Mouse (Mus musculus): ENCODE measurements at regions not wholly inside any gene's neighbourhood (a gene's known extent, or its start where the extent isn't known, plus 50 kb on each side); places are given as distances from the start of the nearest gene placed in this dataset.
A peak's percentile ranks its signal among the peaks of the same experiment; 100 is the strongest.

DNA sequence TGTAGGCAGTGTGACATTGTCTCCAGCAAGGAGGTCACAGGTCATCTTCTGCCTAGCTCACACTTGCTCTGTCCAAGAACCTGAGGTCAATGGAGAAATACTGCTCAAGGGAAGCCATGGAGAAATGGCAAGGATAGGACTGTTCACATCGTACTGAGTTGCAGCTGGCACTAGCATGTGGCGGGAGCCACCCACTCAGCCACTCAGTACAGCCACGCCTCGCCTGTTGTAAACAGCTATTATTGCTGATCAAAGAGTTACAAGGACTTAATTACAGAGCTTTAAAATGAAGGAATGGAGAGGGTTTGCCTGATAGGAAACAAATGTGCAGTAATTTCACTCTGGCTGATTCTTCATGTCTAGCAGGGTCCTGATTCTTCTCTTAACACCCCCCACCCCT, 64.8 kb downstream of the Dll1 start:
- peak in 1 of 2 experiments; percentile 30 for DNase-seq (ENCODE audit: low spot score in 2 of 2)

DNA sequence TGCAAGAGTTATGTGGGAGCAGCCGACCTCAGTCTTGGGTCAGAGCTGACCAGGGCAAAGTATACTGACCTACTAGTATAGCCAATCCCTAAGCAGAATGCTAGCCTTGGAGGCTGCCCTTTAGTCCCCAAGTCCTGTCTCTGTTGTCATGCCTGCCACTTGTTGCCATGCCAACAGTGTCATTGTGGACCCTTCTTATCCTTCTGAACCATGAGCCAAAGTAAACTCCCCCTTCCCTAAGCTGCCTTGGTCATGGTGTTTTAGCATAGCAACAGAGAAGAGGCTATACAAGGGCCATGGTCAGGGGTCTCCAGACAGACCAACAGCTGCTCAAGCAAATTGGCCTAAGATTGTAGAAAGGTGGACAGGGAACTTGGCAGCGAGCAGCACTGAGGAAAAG, 66.2 kb downstream of the Dll1 start:
- no peak for DNase-seq (ENCODE audit: low spot score in 2 of 2)

DNA sequence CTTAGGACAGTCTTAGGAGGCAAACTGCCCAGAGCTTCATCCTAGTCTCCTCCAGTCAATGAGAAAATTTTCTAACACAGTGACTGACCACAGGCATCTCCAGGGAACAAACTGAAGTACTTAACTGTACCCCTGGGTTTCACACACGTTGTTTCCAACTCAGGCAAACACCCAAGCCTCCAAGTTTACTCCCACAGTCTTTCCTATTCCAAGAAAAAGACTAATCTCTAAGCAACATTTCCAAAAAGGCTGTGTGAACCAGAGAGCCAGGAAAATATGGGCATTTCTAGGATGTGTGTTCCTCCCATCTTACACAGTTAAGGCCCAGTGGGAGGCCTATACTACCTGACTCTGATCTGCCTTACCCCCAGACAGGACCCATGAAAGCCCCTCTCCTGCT, 74.6 kb downstream of the Dll1 start:
- no peak for DNase-seq (ENCODE audit: low spot score in 2 of 2)

DNA sequence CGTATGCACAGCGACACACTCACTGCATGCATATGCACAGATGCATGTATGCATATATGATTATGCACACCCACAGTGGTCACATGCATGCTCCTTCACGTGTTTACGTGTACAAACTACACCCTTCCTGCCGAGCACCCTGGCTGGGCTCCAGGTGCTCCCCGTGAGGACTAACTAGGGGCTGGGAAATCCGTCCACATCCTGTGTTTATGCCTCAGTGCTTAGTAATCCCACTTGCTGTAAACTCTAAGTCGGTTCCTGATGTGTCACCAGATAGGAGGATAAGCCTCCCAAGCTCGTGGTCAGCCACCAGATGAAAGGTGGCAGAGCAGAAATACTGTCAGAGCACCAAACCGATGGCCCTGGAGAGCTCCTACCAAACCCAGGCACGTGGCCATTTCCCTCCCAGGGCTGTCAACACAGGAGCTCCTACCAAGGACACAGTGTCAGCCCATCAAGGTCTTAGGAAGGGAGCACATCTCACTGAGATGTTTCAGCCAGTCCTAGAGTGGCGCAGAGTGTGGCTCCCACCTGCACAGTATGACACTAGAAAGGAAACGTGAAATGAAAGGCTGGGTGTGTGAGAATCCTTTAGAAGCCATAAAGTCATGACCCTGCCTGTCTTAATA, 76.8 kb downstream of the Dll1 start:
- no peak for DNase-seq (ENCODE audit: low spot score in 2 of 2)

DNA sequence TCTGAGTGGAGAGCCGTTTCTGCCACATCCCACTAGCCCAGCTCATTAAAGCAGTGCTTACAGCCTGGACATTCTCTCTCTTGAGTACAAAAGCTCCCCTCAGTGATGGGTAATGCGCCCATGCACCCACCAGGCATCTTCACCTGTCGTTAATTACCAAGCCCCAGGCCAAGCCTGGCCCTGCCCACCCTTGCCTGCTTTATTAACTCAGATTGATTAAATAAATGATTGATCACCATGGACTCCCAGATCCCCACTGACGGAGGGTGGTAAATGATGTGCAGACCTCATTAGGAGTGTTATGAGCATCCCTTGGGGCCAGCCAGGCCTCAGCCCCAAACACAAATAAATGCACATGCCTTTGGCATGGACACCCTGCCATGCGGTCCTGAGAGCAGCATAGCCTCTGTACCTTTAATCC, 82.5 kb downstream of the Dll1 start:
- no peak for DNase-seq (ENCODE audit: low spot score in 2 of 2)

DNA sequence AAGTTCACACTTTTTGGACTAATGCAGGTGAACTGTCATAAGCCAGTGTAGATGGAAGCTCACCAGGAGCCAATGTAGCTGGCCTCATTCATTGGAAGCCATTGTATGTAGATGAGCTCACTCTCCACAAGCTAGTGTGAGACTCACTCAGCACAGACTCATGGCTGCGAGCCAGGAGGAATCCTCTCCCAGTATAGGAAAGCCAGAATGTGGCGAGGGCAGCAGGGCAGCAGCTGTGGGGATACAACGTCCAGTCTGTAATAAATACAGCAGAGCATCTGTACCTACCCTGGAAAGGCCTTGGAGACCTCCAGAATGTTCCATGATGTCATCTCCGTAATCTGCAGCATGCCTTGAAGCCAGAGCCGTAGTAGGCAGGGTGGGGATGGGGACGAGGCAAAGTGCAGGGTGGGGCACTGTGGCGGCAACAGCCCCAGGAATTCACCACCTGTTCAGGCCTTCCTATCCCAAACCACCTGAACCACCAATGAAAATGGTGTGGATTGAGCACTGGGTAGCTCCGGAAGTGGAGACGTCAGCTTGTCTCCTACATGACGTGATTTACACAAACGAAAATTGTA, 84.1 kb downstream of the Dll1 start:
- no peak for DNase-seq (ENCODE audit: low spot score in 2 of 2)

DNA sequence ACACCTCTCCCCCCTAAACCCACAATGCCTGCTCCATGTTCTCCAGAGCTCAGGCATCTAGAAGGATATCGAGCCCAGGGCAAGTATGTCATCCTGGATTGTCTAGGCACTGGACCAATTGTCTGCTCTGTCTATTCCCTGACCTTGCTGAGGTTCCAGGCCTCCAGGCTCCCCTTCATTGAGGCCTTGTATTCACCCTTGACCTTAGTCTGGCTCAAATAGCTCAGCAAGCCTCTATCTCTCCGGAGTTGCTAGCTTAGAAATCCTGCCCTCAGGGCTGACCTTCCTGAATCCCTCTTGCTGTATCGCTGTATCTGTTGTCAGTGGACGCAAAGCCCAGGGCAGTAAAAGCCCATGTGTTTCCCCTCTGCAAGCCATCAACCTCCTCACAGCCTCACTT, 85.0 kb downstream of the Dll1 start:
- no peak for DNase-seq (ENCODE audit: low spot score in 2 of 2)

DNA sequence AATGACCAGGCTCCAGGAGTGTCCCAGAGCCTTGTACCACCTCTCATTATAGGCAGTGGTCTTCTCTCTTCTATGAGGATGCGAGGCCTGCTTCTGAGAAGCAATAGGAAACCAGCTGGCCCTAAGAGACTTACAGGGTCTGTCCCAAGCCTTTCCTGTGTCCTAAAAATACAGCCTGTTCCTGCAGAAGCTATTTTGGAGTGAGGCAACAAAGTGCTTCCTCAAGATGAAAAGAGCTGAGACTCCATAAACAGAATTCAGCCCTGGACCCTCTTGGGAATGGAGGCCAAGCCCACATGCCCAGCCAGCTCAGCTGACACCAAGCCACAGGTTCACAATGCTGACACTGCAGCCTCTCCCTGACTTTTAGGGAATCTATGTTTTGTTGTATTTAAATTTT, 86.3 kb downstream of the Dll1 start:
- DNase-seq (ENCODE audit: low spot score in 2 of 2), result no peak

DNA sequence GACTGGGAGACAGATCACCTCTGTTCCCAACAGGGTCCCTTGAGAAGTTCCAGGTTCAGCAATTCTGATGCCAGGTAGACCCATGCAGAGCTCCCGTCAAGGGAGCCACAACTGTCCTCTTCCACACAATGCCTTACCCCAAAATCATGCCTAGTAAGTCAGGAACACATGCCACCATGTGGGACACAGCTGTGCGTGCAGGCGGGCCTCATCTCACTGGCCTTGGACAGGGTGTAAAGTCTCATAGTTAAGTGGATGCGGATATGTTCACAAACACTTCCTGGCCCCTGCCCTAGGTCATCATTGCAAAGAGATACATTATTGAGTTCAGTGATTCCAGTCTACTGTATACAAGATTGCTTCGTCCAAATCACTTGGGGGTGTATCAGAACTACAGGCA, 87.6 kb downstream of the Dll1 start:
- no peak for DNase-seq (ENCODE audit: low spot score in 2 of 2)

DNA sequence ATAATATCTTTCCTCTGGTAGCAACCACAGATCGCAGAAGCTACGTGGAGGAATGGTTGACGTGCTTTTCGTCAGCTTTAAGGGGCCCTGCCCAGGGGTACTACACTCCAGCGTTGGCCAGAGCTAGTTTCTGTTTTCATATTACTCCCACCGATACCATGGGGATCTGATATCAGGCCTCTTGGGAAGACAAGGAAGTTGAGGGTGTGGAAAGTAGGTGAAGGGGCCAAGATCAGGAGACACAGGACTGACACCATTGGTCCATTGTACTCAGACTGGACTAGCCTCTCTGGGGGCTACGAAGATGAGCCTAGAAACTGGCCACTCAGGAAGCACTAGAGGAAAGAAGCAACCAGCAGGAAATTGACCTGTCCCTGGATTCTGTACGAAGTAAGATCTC, 88.0 kb downstream of the Dll1 start:
- no peak for DNase-seq (ENCODE audit: low spot score in 2 of 2)

DNA sequence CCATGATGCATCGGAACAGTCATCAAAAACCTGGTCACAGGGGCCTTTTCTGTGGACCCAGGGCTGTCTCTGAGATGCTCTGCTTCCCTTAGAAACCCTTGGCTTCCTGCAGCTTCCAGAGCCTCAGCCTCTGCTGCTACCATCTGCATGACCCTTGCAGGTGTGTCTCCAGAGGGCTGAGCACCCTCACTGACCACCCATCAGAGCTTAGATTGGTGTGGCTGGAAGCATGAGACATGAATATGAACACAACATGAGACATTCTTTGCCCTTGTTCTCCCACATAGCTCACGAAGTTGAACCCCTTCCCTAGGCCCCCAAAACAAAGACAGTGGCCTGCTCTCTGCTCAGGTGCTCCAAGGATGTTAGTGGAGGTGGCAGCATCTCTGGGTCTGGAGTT, 90.1 kb downstream of the Dll1 start:
- DNase-seq (ENCODE audit: low spot score in 2 of 2), result no peak

DNA sequence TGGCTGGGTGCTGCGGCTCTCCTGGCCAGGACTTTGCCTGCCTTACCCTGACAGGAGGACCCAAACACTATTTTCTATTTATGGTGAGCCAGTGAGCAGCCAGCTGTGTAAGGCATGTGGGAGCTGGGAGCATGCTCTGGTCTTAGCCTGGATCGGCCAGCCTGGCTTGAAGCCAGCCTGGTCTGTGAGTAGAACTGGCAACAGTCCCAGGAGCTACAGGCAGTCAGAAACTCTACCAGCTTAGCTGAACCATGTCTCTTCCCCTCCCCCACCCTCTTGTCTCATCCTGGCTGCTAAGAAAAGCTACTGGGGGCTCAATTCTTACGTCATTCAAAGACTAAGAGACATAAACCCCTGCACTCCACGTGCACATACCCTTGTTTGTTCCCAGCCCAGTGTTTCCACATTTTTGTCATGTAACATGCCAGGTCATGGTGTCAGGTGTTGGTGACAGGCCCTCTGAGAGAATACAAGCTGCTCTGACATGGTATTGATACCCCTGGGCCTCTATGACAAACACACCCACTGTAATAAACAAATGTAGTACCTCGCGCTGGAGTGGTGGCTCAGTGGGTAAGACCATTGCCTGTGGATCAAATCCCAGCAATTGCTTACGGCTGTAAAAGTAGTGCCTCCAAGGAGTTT, 91.2 kb downstream of the Dll1 start:
- DNase-seq (ENCODE audit: low spot score in 2 of 2), result peak; percentile 79 to 83

DNA sequence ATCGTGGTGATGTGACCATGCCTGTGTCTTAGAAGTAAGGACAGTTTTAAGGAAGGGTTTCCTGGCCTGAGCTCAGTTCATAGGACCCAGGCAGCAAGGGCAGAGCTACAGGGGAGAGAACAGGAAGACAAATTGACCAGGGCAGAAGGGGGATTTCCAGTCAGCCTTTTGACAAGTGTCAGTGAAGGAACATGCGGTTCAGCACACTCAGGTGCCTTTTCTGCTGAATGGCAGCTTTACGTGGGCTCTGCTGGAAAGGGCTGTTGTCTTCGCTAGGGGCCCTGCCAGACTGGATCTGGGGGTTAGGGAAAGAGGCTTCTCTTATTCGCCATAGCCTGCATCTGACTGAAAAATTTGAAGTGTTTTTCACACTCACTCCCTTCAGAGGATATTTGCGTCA, 106.8 kb downstream of the Dll1 start:
- no peak for DNase-seq (ENCODE audit: low spot score in 2 of 2)

DNA sequence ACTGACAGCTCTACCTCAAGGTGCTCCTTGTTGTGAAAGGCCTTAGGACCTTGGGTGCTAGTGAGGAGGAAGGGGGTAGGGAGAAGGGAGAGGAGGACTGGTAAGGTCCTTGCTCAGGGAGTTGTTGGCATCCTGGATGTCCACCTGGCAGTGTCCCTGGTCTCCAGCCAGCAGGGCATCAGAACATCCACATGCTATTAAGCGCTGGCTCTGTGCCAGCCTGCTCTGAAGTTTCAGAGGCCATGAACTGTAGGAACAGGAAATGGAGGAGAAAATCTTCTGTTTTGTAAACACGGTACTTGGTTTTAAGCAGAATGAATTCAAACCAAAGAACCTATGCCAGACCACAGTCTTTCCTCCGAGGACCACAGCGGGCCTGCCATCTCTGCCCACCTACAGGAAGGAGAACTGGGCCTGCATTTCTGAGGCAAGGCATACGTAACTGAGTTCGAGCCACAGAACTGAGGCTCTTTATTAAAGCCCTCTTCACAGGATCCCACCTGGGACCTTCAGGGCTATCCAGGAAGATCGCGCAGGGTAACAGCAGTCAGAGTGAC, 107.5 kb downstream of the Dll1 start:
- DNase-seq (ENCODE audit: low spot score in 2 of 2), result no peak

DNA sequence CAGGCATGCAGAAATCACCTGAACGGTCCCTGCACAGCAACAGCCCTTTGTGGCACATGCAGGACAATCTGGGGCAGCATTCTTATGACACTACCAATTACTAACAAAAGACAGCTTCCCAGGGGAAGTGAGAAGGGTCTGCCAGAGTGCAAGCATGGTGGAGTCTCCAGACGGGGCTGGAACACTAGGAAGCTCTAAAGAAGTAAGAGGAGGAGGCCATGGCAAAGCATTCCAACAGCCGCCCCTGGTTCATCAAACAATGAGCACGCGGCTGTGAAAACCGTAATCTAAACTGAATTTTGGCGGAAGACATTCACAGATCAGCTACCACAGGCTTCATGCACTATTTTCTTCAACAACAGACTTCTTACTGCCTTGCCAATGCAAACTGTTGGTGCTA, 109.0 kb downstream of the Dll1 start:
- DNase-seq (ENCODE audit: low spot score in 2 of 2), result no peak

DNA sequence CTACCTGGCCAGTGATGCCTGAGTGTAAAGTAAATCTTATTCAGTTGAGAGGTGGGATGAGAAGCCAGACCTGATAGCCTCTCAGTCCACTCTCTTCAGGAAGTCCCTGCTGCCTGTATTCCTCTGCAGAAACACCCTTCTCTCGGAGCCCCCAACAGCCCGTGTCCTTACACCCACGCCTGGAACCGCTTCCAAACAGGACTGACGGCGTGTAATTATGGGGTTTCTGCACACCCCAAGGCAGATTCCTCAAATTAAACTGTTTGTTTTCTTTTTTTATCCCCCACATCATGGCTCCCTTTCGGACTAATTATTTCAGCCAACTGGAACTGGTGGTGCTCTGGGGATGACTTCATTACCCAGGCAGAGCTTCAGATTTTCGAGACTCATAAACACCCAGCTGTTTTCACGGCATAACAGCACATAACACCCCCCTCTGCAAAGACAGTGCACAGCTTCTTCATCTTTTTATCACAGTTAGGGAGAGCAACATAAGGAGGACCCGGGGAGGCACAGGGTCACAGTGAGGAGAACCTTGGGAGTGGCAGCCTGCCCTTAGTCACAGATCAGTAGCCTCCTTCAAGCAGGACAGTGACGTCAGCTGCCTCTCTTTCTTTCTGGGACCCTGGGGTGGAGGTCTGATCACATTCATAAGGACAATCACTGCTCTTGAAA, 117.1 kb downstream of the Dll1 start:
- DNase-seq (ENCODE audit: low spot score in 2 of 2), result peak in 1 of 2 experiments; percentile 42

DNA sequence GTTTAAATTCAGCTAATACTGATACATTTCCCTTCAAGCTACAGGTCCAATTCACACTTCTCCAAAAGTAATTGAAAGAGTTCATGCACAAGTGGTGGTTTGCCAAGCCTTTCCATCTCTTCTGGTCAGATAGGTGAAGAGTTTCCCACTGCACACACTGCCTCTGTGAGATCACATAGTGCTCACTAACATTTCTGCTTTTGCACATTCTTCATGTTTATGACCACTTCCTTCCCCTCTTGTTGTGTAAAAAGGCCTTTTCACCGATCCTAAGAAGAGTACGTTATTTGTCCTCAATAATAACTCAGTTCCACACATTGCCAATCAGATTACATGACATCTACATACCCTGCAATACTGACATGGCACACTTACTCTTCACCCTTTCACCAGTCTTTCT, 120.8 kb downstream of the Dll1 start:
- no peak for DNase-seq (ENCODE audit: low spot score in 2 of 2)

DNA sequence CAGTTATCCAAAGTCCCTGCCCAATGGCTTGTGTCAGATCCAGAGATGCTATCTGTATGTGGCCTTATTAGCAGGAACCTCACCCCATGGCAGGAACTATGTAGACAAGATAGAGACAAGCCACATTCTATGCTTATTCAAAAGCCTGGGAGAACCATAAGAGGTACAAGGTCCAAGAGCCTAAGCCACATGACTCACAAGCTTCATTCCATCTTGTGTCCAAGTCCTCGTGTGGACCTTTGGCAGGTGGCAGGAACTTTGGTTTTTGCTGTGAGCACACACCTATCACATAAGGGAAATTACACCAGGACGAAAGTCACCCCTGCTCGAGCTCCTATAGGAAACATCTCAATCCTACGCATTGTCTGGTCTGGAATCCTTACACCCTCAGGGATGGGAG, 122.9 kb downstream of the Dll1 start:
- no peak for DNase-seq (ENCODE audit: low spot score in 2 of 2)

DNA sequence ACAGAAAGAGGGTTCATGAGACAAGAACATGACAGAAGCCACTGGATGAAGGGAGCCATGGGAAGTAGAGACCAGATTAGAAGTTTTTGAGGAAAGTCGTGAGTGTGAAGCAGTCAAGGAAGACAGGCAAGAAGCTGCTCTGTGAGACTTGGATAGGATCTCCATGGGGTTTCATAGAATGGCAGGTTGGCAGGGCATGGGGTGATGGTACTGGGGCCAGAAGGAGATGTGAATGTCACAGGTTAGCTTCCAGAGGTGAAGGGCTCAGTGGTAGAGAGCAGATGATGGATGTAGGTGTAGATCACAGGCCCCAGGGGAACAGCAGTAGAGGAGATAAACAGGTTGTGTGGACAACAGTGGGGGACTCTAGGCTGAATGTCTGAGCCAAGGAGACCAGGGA, 123.4 kb downstream of the Dll1 start:
- no peak for DNase-seq (ENCODE audit: low spot score in 2 of 2)

DNA sequence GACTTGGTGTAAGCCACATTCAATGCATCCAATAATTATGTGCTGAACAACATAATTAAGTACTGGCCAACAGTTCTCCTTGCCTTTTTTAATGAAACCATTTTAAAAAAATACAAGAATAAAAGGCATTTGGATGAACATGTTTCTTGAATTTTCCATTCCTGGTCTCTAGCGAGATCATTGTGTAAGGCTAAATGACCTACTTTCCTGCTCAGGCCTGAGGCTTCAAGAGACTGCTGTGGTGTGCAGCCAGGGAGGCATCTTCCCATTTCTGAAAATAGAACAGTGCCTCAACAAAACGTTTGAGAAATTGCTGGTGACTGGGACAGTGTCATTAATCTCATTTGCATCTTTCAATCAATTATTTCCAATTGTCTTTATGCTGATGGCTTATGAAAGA, 124.5 kb downstream of the Dll1 start:
- DNase-seq (ENCODE audit: low spot score in 2 of 2), result no peak

DNA sequence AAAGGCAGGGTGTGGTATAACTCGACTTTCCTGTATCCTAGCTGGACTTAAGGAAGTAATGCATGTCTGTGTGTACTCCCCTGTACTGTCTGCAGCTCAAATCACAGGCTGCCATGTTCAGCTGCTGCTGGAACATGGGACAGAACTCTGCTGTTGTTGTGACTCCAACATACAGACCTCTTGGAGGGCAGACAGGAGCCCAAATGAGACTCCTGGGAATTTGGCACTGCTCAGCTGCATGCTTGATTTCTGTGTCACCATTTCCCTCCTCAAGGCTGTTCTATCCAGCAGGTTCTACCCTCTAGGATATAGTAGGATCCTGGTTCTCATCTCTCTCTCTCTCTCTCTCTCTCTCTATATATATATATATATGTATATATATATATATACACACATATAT, 125.0 kb downstream of the Dll1 start:
- no peak for DNase-seq (ENCODE audit: low spot score in 2 of 2)

DNA sequence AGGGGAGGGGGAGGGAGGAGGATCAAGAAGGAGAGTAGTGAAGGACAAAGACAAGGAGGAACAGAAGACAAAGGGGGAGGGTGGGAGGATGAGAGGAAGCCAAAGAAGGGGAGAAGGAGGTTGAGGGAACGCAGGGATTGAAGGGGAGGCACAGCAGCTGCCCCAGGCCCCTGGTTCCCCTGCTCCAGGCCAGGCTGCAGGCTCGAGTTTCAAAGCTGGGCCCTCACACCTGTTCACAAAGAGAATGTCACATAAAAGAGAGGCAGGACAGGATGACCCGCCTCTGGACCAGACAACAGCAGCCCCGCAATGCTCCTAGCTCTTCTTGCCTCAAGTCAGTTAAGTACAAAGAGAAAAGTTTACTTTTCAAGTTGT, 128.3 kb downstream of the Dll1 start:
- DNase-seq (ENCODE audit: low spot score in 2 of 2), result no peak
